Mouse (Mus musculus): Measurements from ENCODE around the gene Limch1. TPM values are rescaled to one million over a fixed set of nuclear protein-coding genes. Genes with fewer than 3 reads are reported as not detected.

The Limch1 gene
- total RNA-seq, 2 experiments from 2014 or later = not detected

DNA sequence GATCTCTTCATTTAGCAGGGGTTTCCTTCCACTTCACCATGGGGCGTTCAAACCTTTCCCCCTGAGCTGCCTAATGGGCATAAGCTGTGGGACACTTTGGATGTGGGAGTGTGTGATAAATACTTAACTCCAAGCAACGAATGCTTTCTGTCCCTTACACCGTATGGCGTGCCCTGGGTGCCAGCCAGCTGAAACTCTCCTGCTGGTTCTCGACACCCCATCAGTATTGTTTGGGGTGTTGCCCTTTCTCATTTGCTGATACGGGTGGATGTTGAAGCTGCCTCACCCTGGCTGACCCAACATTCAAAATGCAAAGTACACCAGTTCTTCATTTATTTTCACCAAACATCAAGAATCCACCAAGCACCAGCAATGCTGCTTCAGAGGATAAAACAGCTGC lies 168.2 kb downstream of the Limch1 start:
- ATAC-seq (replicated peaks; ENCODE audit: poor library complexity) = no peak

DNA sequence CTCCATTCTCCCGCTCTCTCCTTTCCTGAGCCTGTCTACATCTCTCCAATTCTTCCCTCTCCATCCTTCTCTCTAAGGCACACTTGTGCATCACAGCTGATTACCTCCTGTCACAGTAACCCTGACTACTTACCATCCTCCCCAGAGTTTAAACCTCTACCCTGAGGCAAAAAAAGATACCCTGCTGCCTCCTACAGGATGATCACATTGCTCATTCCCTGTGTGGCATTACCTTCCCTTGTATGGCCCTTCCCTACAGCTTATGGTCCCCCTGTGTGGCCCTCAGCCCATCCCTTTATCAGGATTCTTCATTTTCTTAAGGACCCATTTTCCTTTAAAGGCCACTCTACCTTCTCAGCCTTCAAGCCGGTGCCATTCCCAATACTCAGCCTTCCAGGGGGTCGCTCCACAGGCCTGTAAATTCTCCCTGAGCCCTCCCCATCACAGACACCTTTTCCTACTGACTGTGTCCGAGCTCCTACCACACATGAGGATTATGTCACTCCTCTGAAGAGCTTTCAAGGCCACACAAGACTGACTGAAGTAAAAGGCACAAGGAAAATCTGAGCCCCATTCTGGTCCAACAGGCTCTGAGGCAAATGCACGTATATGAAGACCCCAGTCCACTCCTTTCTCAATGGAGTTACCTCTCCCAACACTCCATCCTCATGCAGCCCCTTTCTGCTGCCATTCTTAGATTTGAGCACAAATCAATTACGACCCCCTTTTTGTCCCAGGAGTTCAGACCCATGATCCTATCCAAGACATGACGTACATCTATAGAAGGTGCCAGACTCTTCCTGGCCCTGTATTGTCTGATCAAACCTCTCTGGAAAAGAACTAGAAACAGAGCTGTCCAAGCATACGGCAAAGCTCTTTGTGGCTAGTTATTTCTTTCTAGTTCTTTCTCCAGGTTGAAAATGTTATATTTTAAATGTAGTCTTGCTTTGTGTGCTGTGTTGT lies 172.0 kb downstream of the Limch1 start:
- no peak for ATAC-seq (replicated peaks; ENCODE audit: poor library complexity)

DNA sequence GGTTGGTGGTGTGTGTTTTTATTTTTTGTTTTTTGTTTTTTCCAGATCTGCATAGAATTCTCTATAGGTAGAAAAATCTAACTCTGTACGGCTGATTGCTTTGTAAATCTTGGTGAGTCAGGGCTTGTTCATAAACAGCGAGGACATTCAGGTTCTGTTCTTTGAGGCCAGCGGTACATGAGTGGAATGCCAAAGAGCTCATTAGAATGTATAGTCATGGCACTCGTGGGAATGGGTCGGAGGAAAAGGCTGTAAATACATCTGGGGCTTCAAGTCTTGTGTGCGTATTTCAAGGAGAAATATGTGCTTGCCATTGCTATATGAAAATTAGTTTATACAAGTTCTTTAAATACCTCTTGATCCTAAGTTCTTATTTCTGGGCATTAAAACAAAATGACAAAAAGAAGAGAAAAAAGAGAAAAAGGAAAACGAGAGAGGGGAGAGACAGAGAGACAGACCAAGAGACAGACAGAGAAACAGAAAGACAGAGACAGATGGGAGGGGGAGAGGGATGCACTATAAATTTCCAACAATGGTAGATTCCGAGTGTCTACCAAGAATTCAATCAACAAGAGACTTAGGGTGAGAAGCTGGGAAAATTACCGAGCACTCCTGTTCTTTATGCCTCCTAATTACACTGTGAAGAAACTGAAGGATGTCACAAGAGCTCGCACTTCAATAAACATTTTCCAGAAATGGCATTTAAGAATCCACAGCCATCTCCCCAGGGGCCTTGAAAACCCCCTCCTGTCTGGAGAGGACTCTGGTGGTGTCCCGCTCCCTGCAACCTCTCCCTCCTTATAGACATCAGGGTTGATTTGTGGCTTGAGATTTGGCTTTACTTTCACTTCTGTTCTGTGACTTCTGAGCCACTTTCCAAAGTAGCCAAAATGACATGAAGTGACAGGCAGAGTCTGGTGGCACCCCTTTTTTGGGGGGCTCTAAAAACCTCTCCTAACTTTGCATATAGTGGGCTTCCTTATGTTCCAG lies 173.0 kb downstream of the Limch1 start:
- peak; percentile 55; the same call in 1 of the 2 replicates for ATAC-seq (replicated peaks; ENCODE audit: poor library complexity)

- no peak for ATAC-seq (replicated peaks; ENCODE audit: poor library complexity)
These were observed 177.0 kb downstream of the Limch1 start for GRCm38 (mm10) chr5:66922582-66922981.

- no peak for ATAC-seq (replicated peaks; ENCODE audit: poor library complexity)
These were observed 183.7 kb downstream of the Limch1 start for GRCm38 (mm10) chr5:66929291-66929690.

- ATAC-seq (replicated peaks; ENCODE audit: poor library complexity) = no peak
These were observed 187.6 kb downstream of the Limch1 start for GRCm38 (mm10) chr5:66933134-66933804.

GRCm38 (mm10) chr5:66934585-66934984 lies 189.0 kb downstream of the Limch1 start:
- ATAC-seq (replicated peaks; ENCODE audit: poor library complexity) = no peak

DNA sequence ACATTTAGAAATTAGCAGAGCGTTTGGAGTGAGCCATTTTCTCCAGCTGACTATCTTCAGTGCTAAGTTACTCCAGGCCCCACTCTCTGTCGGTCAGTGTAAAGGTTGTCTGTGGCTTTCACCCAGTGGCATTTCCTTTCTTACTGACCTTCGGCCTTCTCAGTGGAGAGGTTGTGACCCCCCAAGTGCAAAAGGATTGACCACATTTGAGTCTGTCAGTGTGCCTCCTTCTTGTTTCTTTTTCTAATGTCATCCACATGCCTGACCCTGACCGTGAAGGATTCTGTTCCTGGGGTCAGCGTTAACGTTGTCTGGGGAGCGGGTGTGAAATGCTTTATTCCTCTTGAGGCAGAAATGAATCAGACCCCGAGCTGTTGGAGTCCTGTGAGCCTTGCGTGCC lies 191.7 kb downstream of the Limch1 start:
- ATAC-seq (replicated peaks; ENCODE audit: poor library complexity) = no peak

GRCm38 (mm10) chr5:66941710-66942450 lies 196.3 kb downstream of the Limch1 start:
- ATAC-seq (replicated peaks; ENCODE audit: poor library complexity) = peak; percentile 39; the same call in 1 of the 2 replicates

- no peak for ATAC-seq (replicated peaks; ENCODE audit: poor library complexity)
These were observed 197.3 kb downstream of the Limch1 start for GRCm38 (mm10) chr5:66942922-66943321.

GRCm38 (mm10) chr5:66943521-66943920 lies 197.9 kb downstream of the Limch1 start:
- no peak for ATAC-seq (replicated peaks; ENCODE audit: poor library complexity)

DNA sequence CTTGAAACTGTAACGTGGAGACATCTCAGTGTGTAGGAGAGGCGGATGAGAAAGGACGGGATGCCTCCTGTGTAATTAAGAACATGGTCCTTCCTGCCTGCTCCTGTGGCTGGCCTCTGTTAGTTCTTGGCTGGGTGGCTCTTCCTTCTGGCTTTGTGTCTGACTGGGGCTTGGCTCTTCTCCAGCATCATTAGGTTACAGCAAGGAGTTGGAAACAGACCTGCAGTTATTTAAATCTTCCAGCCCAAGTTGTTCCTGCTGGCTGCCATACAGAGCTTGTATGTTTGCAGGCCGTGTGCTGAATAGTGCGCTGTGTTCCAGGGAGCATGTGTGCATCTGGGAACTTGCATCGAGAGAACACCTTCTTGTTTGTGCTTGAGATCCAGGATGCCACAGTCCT lies 202.3 kb downstream of the Limch1 start:
- ATAC-seq (replicated peaks; ENCODE audit: poor library complexity) = no peak

GRCm38 (mm10) chr5:66949098-66949692 lies 203.6 kb downstream of the Limch1 start:
- ATAC-seq (replicated peaks; ENCODE audit: poor library complexity) = no peak

DNA sequence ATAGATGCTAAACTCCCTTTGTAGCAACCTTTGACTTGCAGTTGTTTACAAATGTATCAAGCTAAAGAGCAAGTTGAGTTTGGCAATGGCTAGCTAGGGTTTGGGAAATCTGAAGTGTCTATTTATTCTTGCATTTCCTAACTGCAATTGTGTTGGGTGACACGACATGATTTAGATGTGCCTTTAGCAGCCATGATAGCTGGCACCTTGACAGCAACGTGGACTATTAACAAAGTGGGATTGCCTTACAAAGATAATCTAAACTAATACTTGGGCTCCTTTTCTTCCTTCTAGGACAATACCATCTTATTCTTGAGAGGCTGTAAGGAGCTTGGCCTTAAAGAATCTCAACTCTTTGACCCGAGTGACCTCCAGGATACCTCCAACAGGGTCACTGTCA lies 207.7 kb downstream of the Limch1 start:
- no peak for ATAC-seq (replicated peaks; ENCODE audit: poor library complexity)

GRCm38 (mm10) chr5:66953971-66954644 lies 208.5 kb downstream of the Limch1 start:
- ATAC-seq (replicated peaks; ENCODE audit: poor library complexity) = no peak

DNA sequence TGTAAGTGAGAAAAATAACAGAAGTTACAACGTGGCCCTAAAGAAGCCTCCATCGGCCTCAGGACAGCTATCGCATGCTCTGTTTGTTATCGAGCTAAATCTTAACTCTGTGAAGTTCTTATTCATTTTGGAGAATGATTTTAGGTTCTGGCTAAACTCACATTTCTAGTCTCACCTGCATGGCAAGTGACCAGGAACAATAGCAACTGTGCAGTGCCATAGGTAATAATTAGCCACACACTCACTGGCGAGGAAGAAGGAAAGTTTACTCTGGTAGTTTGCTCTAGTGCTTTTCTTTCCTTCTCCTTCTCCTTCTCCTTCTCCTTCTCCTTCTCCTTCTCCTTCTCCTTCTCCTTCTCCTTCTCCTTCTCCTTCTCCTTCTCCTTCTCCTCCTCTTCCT lies 209.6 kb downstream of the Limch1 start:
- ATAC-seq (replicated peaks; ENCODE audit: poor library complexity) = no peak

GRCm38 (mm10) chr5:66957656-66958055 lies 212.0 kb downstream of the Limch1 start:
- no peak for ATAC-seq (replicated peaks; ENCODE audit: poor library complexity)

DNA sequence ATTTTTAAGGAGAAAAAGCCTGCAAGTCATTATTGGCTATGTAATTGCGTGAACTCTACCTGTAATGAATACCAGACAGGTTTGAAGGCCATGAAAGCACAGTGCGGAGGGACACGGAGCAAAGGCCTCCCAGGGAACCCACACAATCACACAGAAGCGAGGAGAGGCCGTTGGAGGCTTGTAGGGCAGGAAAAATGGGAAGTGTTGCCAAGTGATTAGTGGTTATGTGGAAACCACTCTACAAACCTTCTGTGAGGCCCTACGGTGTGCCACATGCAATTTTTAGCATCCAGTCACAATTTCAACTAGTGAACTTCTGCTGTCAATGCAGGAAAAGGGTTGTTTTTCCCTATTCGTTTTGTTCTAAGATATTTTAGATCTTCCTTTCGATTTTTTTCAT lies 212.5 kb downstream of the Limch1 start:
- peak; percentile 68 for ATAC-seq (replicated peaks; ENCODE audit: poor library complexity)

- no peak for ATAC-seq (replicated peaks; ENCODE audit: poor library complexity)
These were observed 214.3 kb downstream of the Limch1 start for GRCm38 (mm10) chr5:66959968-66960367.
